Mouse (Mus musculus) liver, embryonic 12.5 days (tissue): ENCODE data around the gene Tcf7l2. TPM values are rescaled to one million over a fixed set of nuclear protein-coding genes. Genes with fewer than 3 reads are reported as not detected.

Experiments used
- ATAC-seq: fragments of 200-750 bp; cut with Nextera tagmentation; 2 replicates; pipeline ENCODE4 v1.8.0; 2017; ENCODE audit warnings: moderate number of reproducible peaks, mild to moderate bottlenecking, moderate library complexity
- H3K27ac ChIP-seq: fragments of 300-500 bp; sonication (generic); 2 replicates; pipeline ENCODE4 v1.5.1; 2016; ENCODE audit warnings: mild to moderate bottlenecking
- H3K27me3 ChIP-seq: fragments of 300-500 bp; sonication (generic); replicated peaks from 2 replicates; pipeline ENCODE4 v1.6.1; 2016; ENCODE audit warnings: mild to moderate bottlenecking, moderate library complexity
- H3K36me3 ChIP-seq: fragments of 300-500 bp; sonication (generic); 2 replicates; pipeline ENCODE4 v1.6.1; 2016; ENCODE audit warnings: mild to moderate bottlenecking, moderate library complexity
- H3K4me1 ChIP-seq: fragments of 300-500 bp; sonication (generic); 2 replicates; pipeline ENCODE4 v1.6.1; 2016
- H3K4me2 ChIP-seq: fragments of 300-500 bp; sonication (generic); 2 replicates; pipeline ENCODE4 v1.6.1; 2016; ENCODE audit warnings: mild to moderate bottlenecking, moderate library complexity
- H3K4me3 ChIP-seq: fragments of 300-500 bp; sonication (generic); 2 replicates; pipeline ENCODE4 v1.5.1; 2016; ENCODE audit warnings: mild to moderate bottlenecking, moderate library complexity
- H3K9ac ChIP-seq: fragments of 300-500 bp; sonication (generic); 2 replicates; pipeline ENCODE4 v1.6.1; 2016; ENCODE audit warnings: mild to moderate bottlenecking, moderate library complexity
- H3K9me3 ChIP-seq: fragments of 300-500 bp; sonication (generic); replicated peaks from 2 replicates; pipeline ENCODE4 v1.6.1; 2016; ENCODE audit warnings: mild to moderate bottlenecking, moderate library complexity
- WGBS: fragments of 180-500 bp; shearing (Covaris S2); methylation state at CpG from one replicate; pipeline ENCODE4 v1.1.7; 2016; ENCODE audit not compliant: insufficient replicate concordance; 5-methylcytosine and 5-hydroxymethylcytosine counted together
- polyA plus RNA-seq: library from polyadenylated mRNA; unstranded; fragments of >200 nt; fragmentation: Nextera tagmentation; extraction: Ambion mirVana; gene quantifications from 2 replicates; pipeline ENCODE4 v1.2.1, GENCODE M21; 2016

Gene Tcf7l2
- polyA plus RNA-seq, 1 experiment from 2014 or later = 23.0 TPM

DNA sequence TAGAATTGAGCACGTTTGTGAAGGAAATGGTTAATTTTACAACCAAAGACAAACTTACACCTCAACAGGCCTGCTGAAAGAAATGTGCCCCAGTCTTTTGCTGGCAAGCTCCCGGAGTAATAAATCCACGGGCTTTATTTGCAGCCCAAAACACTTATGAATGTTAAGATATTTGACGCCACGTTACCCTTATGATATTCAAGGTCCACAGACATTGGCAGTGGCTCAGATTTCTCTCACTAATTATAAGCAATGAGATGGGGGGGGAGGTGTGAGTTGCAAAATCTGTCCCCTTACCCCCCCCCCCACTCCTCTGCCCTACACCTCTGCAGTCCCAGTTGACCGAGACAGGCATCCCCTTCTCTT lies 6.3 kb downstream of the Tcf7l2 start:
- no peak for ATAC-seq
- H3K4me2 ChIP-seq = no peak overlapping the region
- peaks cover 97% of the 10 kb centered on the region for H3K27me3 ChIP-seq
- peaks cover 52% of the 10 kb centered on the region for H3K4me1 ChIP-seq
- H3K36me3 ChIP-seq = no peaks in the 10 kb centered on the region
- H3K27ac ChIP-seq = no peak overlapping the region
- 57% methylated on average over 6 of the region's 6 CpGs for whole genome bisulfite sequencing
- H3K9ac ChIP-seq = no peak overlapping the region
- no peaks in the 10 kb centered on the region for H3K9me3 ChIP-seq
- H3K4me3 ChIP-seq = no peak overlapping the region

DNA sequence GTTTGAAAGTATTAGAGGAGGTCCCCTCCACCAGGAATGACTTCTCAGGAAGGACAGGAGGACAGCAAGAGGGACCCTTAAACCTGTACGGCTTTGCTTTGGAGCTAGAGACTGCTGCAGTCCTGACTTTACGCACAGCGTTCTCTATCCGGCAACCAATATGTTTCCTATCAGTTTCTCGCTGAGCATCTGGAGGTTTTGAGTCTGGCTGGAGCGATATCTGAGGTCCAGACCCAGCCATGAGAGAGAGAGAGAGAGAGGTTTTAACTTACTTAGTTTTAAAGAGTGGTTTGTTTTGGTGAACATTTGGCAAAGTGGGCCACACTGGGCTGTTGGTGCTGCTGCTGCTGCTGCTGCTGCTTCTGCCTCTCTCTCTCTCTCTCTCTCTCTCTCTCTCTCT lies 7.2 kb downstream of the Tcf7l2 start:
- Histone ChIP-seq H3K4me2 (peak overlapping the region; percentile 5; the same call in 1 of the 2 replicates), H3K4me3 (no peak overlapping the region), H3K27ac (no peak overlapping the region), H3K4me1 (peaks cover 48% of the 10 kb centered on the region), H3K27me3 (peaks cover 90% of the 10 kb centered on the region), H3K36me3 (no peaks in the 10 kb centered on the region), H3K9ac (no peak overlapping the region), H3K9me3 (no peaks in the 10 kb centered on the region)
- no peak for ATAC-seq
- WGBS = 42% methylated on average over 6 of the region's 6 CpGs

DNA sequence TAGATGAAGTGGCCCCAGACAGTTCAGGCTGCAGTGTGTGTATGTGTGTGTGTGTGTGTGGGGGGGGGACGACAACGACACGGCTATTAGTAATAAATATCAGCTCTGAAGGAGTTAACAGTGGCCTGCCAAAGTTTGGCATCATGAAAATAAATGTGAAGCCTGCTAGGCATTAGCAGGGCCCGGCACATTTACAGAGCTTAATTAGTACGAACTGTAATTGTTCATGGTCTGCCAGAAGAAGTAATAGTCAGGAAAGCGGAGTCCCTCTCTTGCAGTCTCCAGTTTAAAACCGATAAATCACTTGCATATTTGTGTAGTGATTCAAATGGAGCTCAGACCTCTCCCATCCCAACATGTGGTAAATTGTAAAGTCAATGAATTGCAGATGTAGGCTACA lies 7.9 kb downstream of the Tcf7l2 start:
- ATAC-seq = no peak
- H3K9ac ChIP-seq = no peak overlapping the region
- H3K4me1 ChIP-seq = peaks cover 42% of the 10 kb centered on the region
- peaks cover 83% of the 10 kb centered on the region for H3K27me3 ChIP-seq
- peak overlapping the region; percentile 24; the same call in 1 of the 2 replicates for H3K4me2 ChIP-seq
- no peaks in the 10 kb centered on the region for H3K9me3 ChIP-seq
- H3K4me3 ChIP-seq = no peak overlapping the region
- H3K36me3 ChIP-seq = no peaks in the 10 kb centered on the region
- no peak overlapping the region for H3K27ac ChIP-seq
- WGBS = 59% methylated on average over 7 of the region's 7 CpGs

DNA sequence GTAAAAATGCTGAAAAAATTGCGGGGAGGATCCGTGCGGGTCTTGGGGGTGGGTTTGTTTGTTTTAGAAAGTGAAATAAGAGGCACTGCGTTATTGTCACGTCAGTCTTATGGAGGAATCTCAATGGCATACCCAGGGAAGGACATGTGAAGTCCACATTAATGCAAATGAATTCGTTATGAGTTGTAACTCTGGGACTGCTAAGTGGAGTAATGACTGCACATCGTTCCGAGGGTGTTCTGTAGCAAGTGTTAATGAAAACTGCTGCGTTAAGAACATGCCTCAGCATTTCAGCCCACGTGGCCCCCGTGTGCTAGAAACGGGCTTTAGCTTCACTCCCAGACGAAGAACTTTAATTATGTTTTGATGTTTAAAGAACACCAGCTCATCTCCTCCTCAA lies 8.4 kb downstream of the Tcf7l2 start:
- WGBS = 65% methylated on average over 13 of the region's 13 CpGs
- Histone ChIP-seq H3K36me3 (no peaks in the 10 kb centered on the region; the same call in 1 of the 2 replicates), H3K4me2 (no peak overlapping the region), H3K4me1 (peaks cover 36% of the 10 kb centered on the region), H3K9ac (no peak overlapping the region), H3K4me3 (no peak overlapping the region), H3K27ac (no peak overlapping the region), H3K27me3 (peaks cover 78% of the 10 kb centered on the region), H3K9me3 (no peaks in the 10 kb centered on the region)
- ATAC-seq = no peak

DNA sequence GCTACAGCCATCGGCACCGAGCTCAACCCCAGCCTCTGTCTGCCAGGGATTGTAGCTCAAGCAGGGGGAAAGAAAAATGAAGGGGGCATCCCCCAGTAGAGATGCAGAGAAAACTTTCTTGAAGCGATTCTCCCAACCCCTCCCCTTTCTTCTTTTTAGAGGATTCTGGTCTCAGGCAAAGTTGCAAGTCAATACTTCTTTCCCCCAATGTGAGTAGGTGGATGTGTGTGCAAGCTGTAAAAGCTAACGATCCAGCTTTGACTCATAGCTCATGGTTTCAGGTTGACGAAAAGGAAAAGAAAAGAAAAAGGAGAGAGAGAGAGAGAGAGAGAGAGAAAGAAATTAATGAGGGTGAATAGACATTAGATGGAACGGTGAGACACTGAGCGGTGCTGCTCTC lies 8.8 kb downstream of the Tcf7l2 start:
- Histone ChIP-seq H3K9me3 (no peaks in the 10 kb centered on the region), H3K36me3 (no peaks in the 10 kb centered on the region; the same call in 1 of the 2 replicates), H3K9ac (no peak overlapping the region), H3K4me1 (peaks cover 32% of the 10 kb centered on the region), H3K27me3 (peaks cover 74% of the 10 kb centered on the region), H3K27ac (no peak overlapping the region), H3K4me3 (no peak overlapping the region), H3K4me2 (no peak overlapping the region)
- 66% methylated on average over 7 of the region's 7 CpGs for WGBS
- ATAC-seq = no peak

DNA sequence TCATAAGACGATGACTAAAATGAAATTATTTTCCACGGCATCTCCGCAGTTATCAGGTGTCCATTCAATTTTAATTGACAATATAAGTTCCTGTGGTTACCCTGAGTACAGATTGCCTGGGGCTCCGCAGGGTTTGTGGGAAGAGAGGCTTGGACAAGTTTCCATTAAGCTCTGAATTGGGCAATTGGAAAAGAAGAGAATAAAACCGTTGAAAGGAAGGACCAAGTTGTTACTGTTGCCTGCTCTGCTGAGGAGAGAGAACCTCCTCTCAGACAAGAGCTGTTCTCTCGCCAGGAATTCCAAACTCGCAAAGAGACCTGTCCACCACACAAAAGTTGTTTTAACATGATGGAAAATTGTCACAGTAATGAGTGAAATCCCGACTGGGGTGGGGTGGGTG lies 11.2 kb downstream of the Tcf7l2 start:
- ATAC-seq = no peak
- 65% methylated on average over 8 of the region's 8 CpGs for WGBS
- peaks cover 61% of the 10 kb centered on the region for H3K27me3 ChIP-seq
- no peaks in the 10 kb centered on the region for H3K9me3 ChIP-seq
- no peak overlapping the region for H3K4me2 ChIP-seq
- no peak overlapping the region for H3K27ac ChIP-seq
- H3K9ac ChIP-seq = no peak overlapping the region
- no peaks in the 10 kb centered on the region; the same call in 1 of the 2 replicates for H3K36me3 ChIP-seq
- no peak overlapping the region for H3K4me3 ChIP-seq
- H3K4me1 ChIP-seq = peaks cover 12% of the 10 kb centered on the region

DNA sequence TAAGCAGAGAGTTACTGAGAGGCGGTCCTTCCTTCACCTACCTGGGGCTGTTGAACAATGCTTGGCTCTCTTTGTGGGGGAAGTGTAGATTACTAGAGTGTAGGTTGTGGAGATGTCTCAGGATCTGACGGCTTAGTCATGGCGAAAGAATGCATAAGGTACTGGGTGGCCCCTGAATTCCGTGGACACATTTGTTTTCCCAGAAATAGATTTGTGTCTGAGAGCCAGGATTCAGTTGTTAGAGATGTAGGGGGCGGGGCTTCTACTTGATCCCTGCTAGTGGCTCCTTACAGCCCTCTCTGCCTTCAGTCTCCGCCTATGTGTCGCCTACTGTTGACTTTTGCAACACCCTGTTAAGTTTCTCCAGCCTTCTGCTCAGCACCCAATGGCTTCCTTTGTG lies 12.7 kb downstream of the Tcf7l2 start:
- ATAC-seq = no peak
- no peaks in the 10 kb centered on the region for H3K4me1 ChIP-seq
- no peaks in the 10 kb centered on the region for H3K9me3 ChIP-seq
- H3K4me3 ChIP-seq = no peak overlapping the region
- no peaks in the 10 kb centered on the region; the same call in 1 of the 2 replicates for H3K36me3 ChIP-seq
- H3K27me3 ChIP-seq = peaks cover 50% of the 10 kb centered on the region
- 60% methylated on average over 7 of the region's 7 CpGs for WGBS
- no peak overlapping the region for H3K4me2 ChIP-seq
- H3K27ac ChIP-seq = no peak overlapping the region
- no peak overlapping the region for H3K9ac ChIP-seq

DNA sequence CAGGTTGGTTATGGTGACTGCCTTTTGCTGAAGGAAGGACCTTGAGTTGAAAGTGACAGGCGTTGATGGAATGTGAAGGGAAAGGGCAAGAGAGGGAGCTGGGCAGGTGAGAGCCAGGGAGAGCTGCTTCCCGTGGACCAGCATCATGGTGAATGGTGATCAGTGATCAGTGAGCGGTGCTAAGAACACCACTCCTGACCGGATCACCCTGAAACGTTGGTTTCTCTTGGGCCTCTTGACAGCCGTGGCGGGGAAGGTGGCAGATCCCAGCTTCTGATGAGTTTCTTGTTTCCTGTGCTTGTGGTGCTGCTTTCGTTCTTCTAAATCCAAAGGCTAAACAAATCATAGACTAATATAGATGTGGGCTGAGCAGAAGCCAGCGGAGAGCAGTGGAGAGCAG lies 13.8 kb downstream of the Tcf7l2 start:
- no peak overlapping the region for H3K4me2 ChIP-seq
- peaks cover 39% of the 10 kb centered on the region for H3K27me3 ChIP-seq
- no peak overlapping the region for H3K27ac ChIP-seq
- H3K9me3 ChIP-seq = no peaks in the 10 kb centered on the region
- H3K36me3 ChIP-seq = no peaks in the 10 kb centered on the region; the same call in 1 of the 2 replicates
- no peaks in the 10 kb centered on the region for H3K4me1 ChIP-seq
- ATAC-seq = no peak
- 68% methylated on average over 9 of the region's 9 CpGs for WGBS
- no peak overlapping the region for H3K9ac ChIP-seq
- H3K4me3 ChIP-seq = no peak overlapping the region

DNA sequence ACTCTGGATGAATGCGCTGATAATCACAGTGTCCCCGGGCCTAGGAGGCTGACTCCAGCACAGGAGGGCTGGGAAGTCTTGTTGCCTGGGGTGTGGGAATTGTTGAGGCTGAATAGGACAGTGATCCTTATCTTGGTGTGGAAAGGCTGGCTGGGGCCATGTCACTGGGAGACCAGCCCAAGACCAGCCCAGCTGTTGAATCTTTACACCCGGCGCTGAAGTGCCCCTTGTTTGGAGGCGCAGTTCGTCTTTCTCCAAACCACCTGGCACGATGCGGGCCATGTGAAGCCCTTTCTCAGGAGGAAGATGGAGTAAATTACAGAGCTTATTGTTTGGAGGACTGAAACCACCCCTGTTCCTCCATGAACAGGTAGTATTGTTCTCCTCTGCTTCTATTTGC lies 15.1 kb downstream of the Tcf7l2 start:
- Histone ChIP-seq H3K9me3 (no peaks in the 10 kb centered on the region), H3K4me2 (no peak overlapping the region), H3K4me3 (no peak overlapping the region), H3K36me3 (no peaks in the 10 kb centered on the region; the same call in 1 of the 2 replicates), H3K27ac (no peak overlapping the region), H3K9ac (no peak overlapping the region), H3K4me1 (0 out of 2 replicates have a peak, but pooled peaks cover 4% of the 10 kb centered on the region), H3K27me3 (peaks cover 27% of the 10 kb centered on the region)
- no peak for ATAC-seq
- WGBS = 69% methylated on average over 8 of the region's 8 CpGs

DNA sequence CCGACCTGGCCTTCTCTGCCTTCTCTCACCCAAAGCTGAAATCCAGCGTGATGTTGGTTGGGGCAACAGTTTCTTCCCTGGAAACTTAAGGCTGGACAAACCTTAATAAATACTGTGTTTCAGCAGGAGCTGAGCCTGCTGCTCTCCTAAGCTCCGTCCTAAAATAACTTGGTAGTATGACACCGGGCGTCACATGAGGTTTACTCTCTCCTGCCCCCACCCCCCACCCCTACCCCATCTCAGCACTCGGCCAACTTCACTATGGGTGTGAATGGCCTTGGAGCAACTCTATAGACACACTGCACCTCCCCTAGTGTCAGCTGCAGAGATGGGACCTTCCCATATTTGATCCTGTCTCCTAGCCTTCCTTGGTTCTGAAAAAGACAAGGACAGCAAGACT lies 15.8 kb downstream of the Tcf7l2 start:
- WGBS = 69% methylated on average over 6 of the region's 6 CpGs
- Histone ChIP-seq H3K4me1 (0 out of 2 replicates have a peak, but pooled peaks cover 4% of the 10 kb centered on the region), H3K9me3 (no peaks in the 10 kb centered on the region), H3K27me3 (peaks cover 20% of the 10 kb centered on the region), H3K9ac (no peak overlapping the region), H3K36me3 (peaks cover 2% of the 10 kb centered on the region; the same call in 1 of the 2 replicates), H3K4me2 (no peak overlapping the region), H3K27ac (no peak overlapping the region), H3K4me3 (no peak overlapping the region)
- no peak for ATAC-seq

DNA sequence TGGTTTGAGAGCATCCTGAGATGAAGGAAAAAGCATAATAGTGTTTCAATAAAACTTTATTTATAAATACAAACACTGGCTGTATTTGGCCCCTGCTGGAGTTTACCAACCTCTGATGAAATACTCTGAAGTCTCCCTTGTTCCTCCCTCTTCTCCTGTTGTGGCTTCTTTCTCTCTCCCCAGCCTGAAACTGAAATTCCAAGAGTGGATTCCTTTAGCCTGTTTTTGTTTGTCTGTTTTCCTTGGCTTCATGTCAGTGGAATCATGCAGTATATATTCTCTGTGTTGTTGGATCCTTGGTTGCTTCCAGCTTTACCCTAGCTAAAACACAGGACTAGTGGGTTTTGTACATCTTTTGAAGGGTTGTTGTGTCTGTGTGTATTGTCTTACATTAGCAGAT lies 16.5 kb downstream of the Tcf7l2 start:
- no peak overlapping the region for H3K4me2 ChIP-seq
- H3K27ac ChIP-seq = no peak overlapping the region
- peaks cover 4% of the 10 kb centered on the region; the same call in 1 of the 2 replicates for H3K36me3 ChIP-seq
- no peak overlapping the region for H3K9ac ChIP-seq
- peaks cover 14% of the 10 kb centered on the region; the same call in 1 of the 2 replicates for H3K27me3 ChIP-seq
- no peaks in the 10 kb centered on the region for H3K9me3 ChIP-seq
- 0 out of 2 replicates have a peak, but pooled peaks cover 4% of the 10 kb centered on the region for H3K4me1 ChIP-seq
- no peak overlapping the region for H3K4me3 ChIP-seq
- ATAC-seq = no peak

DNA sequence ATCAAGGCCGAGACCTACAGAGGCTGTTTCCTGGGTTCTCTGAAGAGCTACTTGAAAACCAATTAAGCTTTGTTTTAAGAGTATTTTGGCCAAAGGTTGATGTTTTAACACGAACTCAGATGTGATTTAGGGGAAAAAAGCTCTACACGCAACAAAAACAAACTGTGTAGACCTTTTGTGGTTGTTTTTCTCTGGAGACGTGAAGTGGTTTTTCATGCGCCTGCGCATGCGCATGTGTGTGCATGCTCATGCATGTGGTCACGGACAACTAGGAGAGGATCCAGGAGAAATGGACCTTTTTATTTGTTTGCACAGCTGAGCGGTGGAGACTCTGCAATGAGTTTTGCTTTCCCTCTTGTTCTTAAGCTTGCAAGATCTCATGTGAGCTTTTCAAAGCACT lies 17.4 kb downstream of the Tcf7l2 start:
- ATAC-seq = no peak
- Histone ChIP-seq H3K9me3 (no peaks in the 10 kb centered on the region), H3K4me1 (0 out of 2 replicates have a peak, but pooled peaks cover 4% of the 10 kb centered on the region)

DNA sequence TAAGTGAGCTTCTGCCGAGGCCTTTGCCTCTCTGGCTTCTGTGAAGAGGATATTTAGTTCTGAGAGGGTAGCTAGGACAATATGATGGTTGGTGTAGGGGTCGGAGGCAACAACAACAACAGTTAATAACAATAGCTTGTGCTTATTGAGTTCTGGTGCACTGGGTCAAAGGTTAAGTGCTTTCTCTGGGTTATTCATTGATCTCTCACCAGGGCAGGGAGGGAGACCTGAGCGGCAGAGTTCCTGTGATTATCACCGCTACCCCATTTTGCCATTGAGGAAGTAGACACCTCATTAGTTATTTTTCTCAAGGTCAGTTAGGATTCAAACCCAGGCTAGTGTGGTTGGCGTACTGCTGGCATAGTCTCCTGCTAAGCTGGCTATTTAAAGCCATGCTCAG lies 19.5 kb downstream of the Tcf7l2 start:
- Histone ChIP-seq H3K27me3 (peaks cover 35% of the 10 kb centered on the region), H3K9me3 (no peaks in the 10 kb centered on the region), H3K9ac (no peak overlapping the region), H3K27ac (no peak overlapping the region), H3K4me1 (0 out of 2 replicates have a peak, but pooled peaks cover 4% of the 10 kb centered on the region), H3K4me3 (no peak overlapping the region), H3K4me2 (no peak overlapping the region), H3K36me3 (peaks cover 4% of the 10 kb centered on the region; the same call in 1 of the 2 replicates)
- WGBS = 63% methylated on average over 5 of the region's 5 CpGs
- ATAC-seq = no peak

More for the DNA sequence above, 17.4 kb downstream of the Tcf7l2 start:
- H3K27me3 ChIP-seq = peaks cover 20% of the 10 kb centered on the region; the same call in 1 of the 2 replicates
- H3K4me3 ChIP-seq = no peak overlapping the region
- WGBS = 78% methylated on average over 9 of the region's 9 CpGs
- H3K9ac ChIP-seq = no peak overlapping the region
- no peak overlapping the region for H3K27ac ChIP-seq
- H3K36me3 ChIP-seq = peaks cover 4% of the 10 kb centered on the region; the same call in 1 of the 2 replicates
- H3K4me2 ChIP-seq = no peak overlapping the region
